Mouse (Mus musculus) CH12.LX (cell line): Measurements from ENCODE around the gene Pik3c2g. TPM values are rescaled to one million over a fixed set of nuclear protein-coding genes. Genes with fewer than 3 reads are reported as not detected.

Experiments
- DNase-seq: peaks from one replicate; pipeline ENCODE4 v3.0.0-alpha.2; 2013; ENCODE audit errors: extremely low read depth
- H3K27ac ChIP-seq: 2 replicates; pipeline ENCODE4 v1.5.1; 2012; ENCODE audit warnings: low read depth, mild to moderate bottlenecking, control low read depth, moderate library complexity; ENCODE audit not compliant: insufficient read depth
- H3K27me3 ChIP-seq: replicated peaks from 2 replicates; pipeline ENCODE3; 2012; ENCODE audit warnings: inconsistent platforms
- H3K36me3 ChIP-seq, 2 experiments: replicated peaks in 1 of 2; 2 replicates each; pipeline versions ENCODE3 to v1.6.1; 2012; ENCODE audit warnings: inconsistent platforms in 1 of 2, low read length in 1 of 2, mild to moderate bottlenecking in 1 of 2, mixed read lengths in 1 of 2, moderate library complexity in 1 of 2; ENCODE audit not compliant: control insufficient read depth in 1 of 2, insufficient read depth in 1 of 2
- H3K4me1 ChIP-seq, 2 experiments: 2 replicates each; pipeline ENCODE4 v1.6.1; 2012; ENCODE audit warnings: inconsistent platforms in 1 of 2, moderate library complexity in 1 of 2; ENCODE audit not compliant: insufficient read depth in 2 of 2, control insufficient read depth in 1 of 2
- H3K4me2 ChIP-seq: 2 replicates; pipeline ENCODE4 v1.6.1; 2012; ENCODE audit warnings: low read depth, mild to moderate bottlenecking, control low read depth; ENCODE audit not compliant: poor library complexity, insufficient read depth, severe bottlenecking
- H3K4me3 ChIP-seq, 3 experiments: fragments of 150-350 bp in 1 of 3; sonication (generic) in 1 of 3; replicated peaks in 1 of 3; 2 replicates each; pipeline versions ENCODE3 to v1.5.1; 2011 to 2012; ENCODE audit warnings: low read depth in 2 of 3, low read length in 2 of 3, mild to moderate bottlenecking in 2 of 3, moderate library complexity in 2 of 3, control low read depth in 1 of 3, improper control_type of control experiment in 1 of 3, inconsistent platforms in 1 of 3, mixed read lengths in 1 of 3; ENCODE audit not compliant: poor library complexity in 1 of 3
- H3K79me2 ChIP-seq: replicated peaks from 2 replicates; pipeline ENCODE4 v1.6.1; 2012; ENCODE audit warnings: mild to moderate bottlenecking, moderate library complexity; ENCODE audit not compliant: control insufficient read depth, poor library complexity, insufficient read depth, severe bottlenecking; ENCODE audit errors: extremely low read depth
- H3K9ac ChIP-seq: 2 replicates; pipeline ENCODE4 v1.6.1; 2012; ENCODE audit warnings: low read depth, mild to moderate bottlenecking, control low read depth, moderate library complexity; ENCODE audit not compliant: insufficient read depth
- H3K9me3 ChIP-seq: replicated peaks from 2 replicates; pipeline ENCODE3; 2012; ENCODE audit warnings: low read length, inconsistent platforms, mixed read lengths
- CHD1 ChIP-seq: IDR thresholded peaks from 2 replicates; pipeline ENCODE4 v1.6.1; 2012; ENCODE audit warnings: low read depth, low read length, improper control_type of control experiment, inconsistent platforms
- CTCF ChIP-seq, 2 experiments: IDR thresholded peaks in 1 of 2; conservative IDR thresholded peaks in 1 of 2; 2 replicates each; pipeline ENCODE4 v1.5.1; 2011 to 2012; ENCODE audit warnings: low read depth in 2 of 2, low read length in 2 of 2, improper control_type of control experiment in 1 of 2, inconsistent platforms in 1 of 2, mild to moderate bottlenecking in 1 of 2, moderate library complexity in 1 of 2
- E2F4 ChIP-seq: IDR thresholded peaks from 2 replicates; pipeline ENCODE4 v1.6.1; 2011; ENCODE audit warnings: low read depth, low read length, improper control_type of control experiment; ENCODE audit not compliant: insufficient replicate concordance
- ELF1 ChIP-seq: IDR thresholded peaks from 2 replicates; pipeline ENCODE4 v1.6.1; 2014; ENCODE audit warnings: low read depth, mild to moderate bottlenecking, inconsistent platforms, low read length, improper control_type of control experiment
- GABPA ChIP-seq: IDR thresholded peaks from 2 replicates; pipeline ENCODE4 v1.6.1; 2012; ENCODE audit warnings: low read depth, low read length, improper control_type of control experiment, inconsistent platforms; ENCODE audit not compliant: insufficient replicate concordance
- HCFC1 ChIP-seq: IDR thresholded peaks from 2 replicates; pipeline ENCODE4 v1.6.1; 2012; ENCODE audit warnings: low read depth, mild to moderate bottlenecking, inconsistent platforms, low read length, improper control_type of control experiment
- IRF4 ChIP-seq: IDR thresholded peaks from 2 replicates; pipeline ENCODE4 v1.6.1; 2014; ENCODE audit warnings: low read depth, mild to moderate bottlenecking, inconsistent platforms, low read length, improper control_type of control experiment
- JUN ChIP-seq: IDR thresholded peaks from 2 replicates; pipeline ENCODE4 v1.6.1; 2011; ENCODE audit warnings: low read depth, mild to moderate bottlenecking, low read length, improper control_type of control experiment, moderate library complexity; ENCODE audit not compliant: insufficient read depth
- MAFK ChIP-seq: IDR thresholded peaks from 2 replicates; pipeline ENCODE4 v1.6.1; 2011; ENCODE audit warnings: low read length, improper control_type of control experiment; ENCODE audit not compliant: insufficient replicate concordance
- MAZ ChIP-seq: IDR thresholded peaks from 2 replicates; pipeline ENCODE4 v1.6.1; 2012; ENCODE audit warnings: low read depth, mild to moderate bottlenecking, inconsistent platforms, low read length, improper control_type of control experiment, moderate library complexity
- MEF2A ChIP-seq: IDR thresholded peaks from 2 replicates; pipeline ENCODE4 v1.6.1; 2014; ENCODE audit warnings: low read depth, mild to moderate bottlenecking, inconsistent platforms, low read length, improper control_type of control experiment, borderline replicate concordance
- NELFE ChIP-seq: IDR thresholded peaks from 2 replicates; pipeline ENCODE4 v1.6.1; 2011; ENCODE audit warnings: low read depth, low read length, improper control_type of control experiment
- POLR2AphosphoS2 ChIP-seq: IDR thresholded peaks from 2 replicates; pipeline ENCODE4 v1.6.1; 2011; ENCODE audit warnings: low read depth, low read length, improper control_type of control experiment
- RAD21 ChIP-seq: IDR thresholded peaks from 2 replicates; pipeline ENCODE4 v1.6.1; 2011; ENCODE audit warnings: low read depth, mild to moderate bottlenecking, low read length, improper control_type of control experiment, moderate library complexity
- SIN3A ChIP-seq: IDR thresholded peaks from 2 replicates; pipeline ENCODE4 v1.6.1; 2012; ENCODE audit warnings: low read length, improper control_type of control experiment, inconsistent platforms
- SMC3 ChIP-seq: IDR thresholded peaks from 2 replicates; pipeline ENCODE4 v1.6.1; 2011; ENCODE audit warnings: low read depth, low read length, improper control_type of control experiment
- TCF12 ChIP-seq: IDR thresholded peaks from 2 replicates; pipeline ENCODE4 v1.6.1; 2014; ENCODE audit warnings: low read depth, mild to moderate bottlenecking, inconsistent platforms, low read length, improper control_type of control experiment
- ZKSCAN1 ChIP-seq: IDR thresholded peaks from 2 replicates; pipeline ENCODE4 v1.6.1; 2012; ENCODE audit warnings: low read depth, inconsistent platforms, low read length, improper control_type of control experiment, borderline replicate concordance
- dilution Hi-C: fragments of 300-500 bp; cut with MboI; formaldehyde crosslinking; loops from 2 replicates; pipeline ENCODE4 v1.14.3; 2020; ENCODE audit warnings: low sequenced_read_pairs; ENCODE audit not compliant: extremely low pct_unique_long_range_greater_than_20kb, extremely low pct_ligation_motif_present
- in situ Hi-C: fragments of 300-500 bp; cut with MboI; formaldehyde crosslinking; loops from 3 replicates; pipeline ENCODE4 v1.14.3; 2019; ENCODE audit warnings: low sequenced_read_pairs, low pct_ligation_motif_present, low pct_unique_long_range_greater_than_20kb, mixed read lengths
- polyA plus RNA-seq: library from polyadenylated mRNA; unstranded; fragments of >175 nt; gene quantifications from 2 replicates; pipeline ENCODE4 v1.2.1, GENCODE M21; 2012; ENCODE audit warnings: low read depth; ENCODE audit not compliant: insufficient read length
- total RNA-seq, 2 experiments: library from RNA; depleted of rRNA; stranded (reverse); fragments of 300-350 nt in 1 of 2; fragments of >200 nt in 1 of 2; gene quantifications; 2 replicates each; pipeline ENCODE4 v1.2.3; 2012 to 2014

The Pik3c2g gene
- total RNA-seq (2012; rRNA removed) (not detected in 2 replicates), total RNA-seq (2014; rRNA removed) (not detected in 2 replicates), polyA plus RNA-seq (not detected in 2 replicates)

- no peaks in the 10 kb centered on the region for H3K27me3 ChIP-seq
- in situ Hi-C loops (no loop called here), dilution Hi-C loops (no loop called here)
- no peak for DNase-seq
- no peak within 1 kb of the TSS for H3K4me2 ChIP-seq
- peaks cover 50% of the 10 kb centered on the region for H3K9me3 ChIP-seq
- no peak within 1 kb of the TSS for H3K9ac ChIP-seq
- H3K4me3 ChIP-seq, result no peak within 1 kb of the TSS
- no peaks in the 10 kb centered on the region for H3K79me2 ChIP-seq
- TF ChIP-seq IRF4, result no peak
- TF ChIP-seq MAZ, result no peak
- TF ChIP-seq HCFC1, result no peak
- TF ChIP-seq SMC3, result no peak
- no peak for TF ChIP-seq SIN3A
- TF ChIP-seq ZKSCAN1, result no peak
- TF ChIP-seq POLR2AphosphoS2, result no peak
- TF ChIP-seq JUN, result no peak
- no peak for TF ChIP-seq RAD21
- no peak for TF ChIP-seq ELF1
- TF ChIP-seq MAFK, result no peak
- no peak for TF ChIP-seq NELFE
- no peak for TF ChIP-seq E2F4
- TF ChIP-seq MEF2A, result no peak
- no peak for TF ChIP-seq CHD1
- no peak for TF ChIP-seq TCF12
- TF ChIP-seq, all 38 proteins: peak for 0
- Histone ChIP-seq H3K27ac (no peak within 1 kb of the TSS), H3K4me1 (no peaks in the 10 kb centered on the region), H3K36me3 (no peaks in the 10 kb centered on the region)
These were observed at the start of gene Pik3c2g for GRCm38 (mm10) chr6:139586892-139587291. Pik3c2g (plus strand) TSS chr6:139587221.

- no peaks in the 10 kb centered on the region for H3K4me1 ChIP-seq
- no peak overlapping the region for H3K27ac ChIP-seq
- H3K36me3 ChIP-seq, result no peaks in the 10 kb centered on the region
- H3K9ac ChIP-seq, result no peak overlapping the region
- TF ChIP-seq RAD21, result peak; percentile 25
- TF ChIP-seq IRF4, result no peak
- TF ChIP-seq GABPA, result no peak
- peak in 1 of 2 experiments; percentile 33; a peak in 2 of 4 replicates for TF ChIP-seq CTCF (conservative IDR thresholded peaks at IDR 0.05 in 1 of 2, IDR thresholded peaks at IDR 0.05 in 1 of 2; ENCODE audit: low read depth in 2 of 2, low read length in 2 of 2)
- no peaks in the 10 kb centered on the region for H3K79me2 ChIP-seq
- in situ Hi-C loops, result no loop called here
- no peak overlapping the region for H3K4me2 ChIP-seq
- peaks cover 24% of the 10 kb centered on the region for H3K9me3 ChIP-seq
- DNase-seq, result no peak
- no peaks in the 10 kb centered on the region for H3K27me3 ChIP-seq
- no peak overlapping the region for H3K4me3 ChIP-seq
- dilution Hi-C loops, result no loop called here
These were observed 48.6 kb upstream of the Pik3c2g start for GRCm38 (mm10) chr6:139538469-139538868.
